30 mouse cellular contexts compared by ENCODE assay signal in genomic region chr7:36522960-36523359, GRCm38 (mm10).
"Had no signal": no experiment of that assay in that cellular context is flagged by ENCODE, and none has a peak within 500 bp of the region (broad histone marks: within the 10 kb centered on the region; RNA-seq: fewer than 3 reads in every experiment).

No protein-coding gene starts in this region.

- H3K4me1 ChIP-seq: heart, embryonic 13.5 days; heart, embryonic 15.5 days; hindbrain, embryonic 10.5 days; hindbrain, embryonic 12.5 days; intestine, embryonic 15.5 days; limb, embryonic 12.5 days; liver, embryonic 13.5 days; liver, embryonic 15.5 days had no signal

- DNase-seq: gastrocnemius, adult 2 months; gastrocnemius, postnatal 10 days; gastrocnemius, postnatal 25 days; heart, adult 2 months; heart, postnatal 14 days; heart, postnatal 36 days; kidney, adult 18-20 months; kidney, adult 8-10 months; kidney, postnatal 10 days; kidney, postnatal 25 days; kidney, postnatal 4 days; liver; liver, embryonic 13.5 days; liver, postnatal 0 days had no signal

- H3K4me3 ChIP-seq: gastrocnemius, adult 2 months; heart, adult 2 months; heart, embryonic 13.5 days; heart, embryonic 15.5 days; hindbrain, embryonic 10.5 days; hindbrain, embryonic 12.5 days; intestine, embryonic 15.5 days; layer of hippocampus, adult 2 months; left cerebral cortex, adult 2 months; limb, embryonic 10.5 days; limb, embryonic 12.5 days; liver, embryonic 13.5 days; liver, embryonic 15.5 days had no signal

- H3K9me3 ChIP-seq: heart, embryonic 13.5 days; heart, embryonic 15.5 days; hindbrain, embryonic 10.5 days; hindbrain, embryonic 12.5 days; intestine, embryonic 15.5 days; limb, embryonic 10.5 days; limb, embryonic 12.5 days; liver, embryonic 13.5 days; liver, embryonic 15.5 days had no signal

- H3K4me2 ChIP-seq: heart, embryonic 11.5 days; heart, embryonic 13.5 days; heart, embryonic 15.5 days; hindbrain, embryonic 12.5 days; hindbrain, embryonic 14.5 days; intestine, embryonic 15.5 days; limb, embryonic 12.5 days; liver, embryonic 11.5 days; liver, embryonic 13.5 days; liver, embryonic 15.5 days had no signal

- H3K27ac ChIP-seq: gastrocnemius, adult 2 months; heart, adult 2 months; heart, embryonic 13.5 days; heart, embryonic 15.5 days; hindbrain, embryonic 10.5 days; hindbrain, embryonic 12.5 days; hindbrain, embryonic 14.5 days; intestine, embryonic 15.5 days; layer of hippocampus, adult 2 months; left cerebral cortex, adult 2 months; limb, embryonic 10.5 days; limb, embryonic 12.5 days; liver, embryonic 13.5 days; liver, embryonic 15.5 days had no signal

- H3K9ac ChIP-seq: heart, embryonic 13.5 days; heart, embryonic 15.5 days; hindbrain, embryonic 12.5 days; hindbrain, embryonic 14.5 days; intestine, embryonic 15.5 days; limb, embryonic 12.5 days; liver, embryonic 13.5 days; liver, embryonic 15.5 days; liver, postnatal 0 days had no signal

- ATAC-seq: hindbrain, embryonic 16.5 days; inflammation-experienced regulatory T-cells, adult 6 months; intestine, embryonic 15.5 days; intestine, postnatal 0 days; liver, postnatal 0 days had no signal

- H3K36me3 ChIP-seq: heart, embryonic 13.5 days; heart, embryonic 15.5 days; hindbrain, embryonic 10.5 days; hindbrain, embryonic 12.5 days; intestine, embryonic 15.5 days; limb, embryonic 10.5 days; limb, embryonic 12.5 days; liver, embryonic 13.5 days; liver, embryonic 15.5 days had no signal

- H3K27me3 ChIP-seq: hindbrain, embryonic 12.5 days; intestine, embryonic 15.5 days; limb, embryonic 12.5 days; liver, embryonic 13.5 days; liver, embryonic 15.5 days had no signal
